Comparison of ENCODE assay signal across 12 mouse cellular contexts in the genomic region with DNA sequence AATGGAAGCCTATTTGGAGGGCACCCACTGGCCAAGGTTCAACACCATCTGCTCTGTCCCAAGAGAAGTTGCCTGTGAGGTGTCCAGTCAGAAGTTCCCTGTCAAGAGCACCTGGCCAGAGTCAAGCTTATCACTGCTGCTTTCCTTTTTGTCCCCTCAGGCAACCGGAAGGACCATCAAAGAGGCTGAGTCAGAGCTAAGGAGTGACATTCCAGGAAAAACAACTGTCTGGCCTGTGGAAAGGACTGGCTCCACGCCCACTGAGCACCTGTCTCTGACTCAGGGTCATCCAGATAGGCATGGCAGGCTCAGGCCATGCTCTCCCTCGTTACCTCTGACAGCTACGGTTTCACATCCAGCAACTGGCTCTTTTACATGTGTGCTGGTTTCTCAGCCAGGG.
DNase-seq lines count a peak whose midpoint lies in the region; ATAC-seq and TF ChIP-seq lines count a peak whose summit lies in the region.
"Had no signal": no experiment of that assay in that cellular context is flagged by ENCODE, and none has a peak within 500 bp of the region (broad histone marks: within the 10 kb centered on the region; RNA-seq: fewer than 3 reads in every experiment).

No protein-coding gene starts in this region.

- ATAC-seq in kidney, embryonic 14.5 days (ENCODE audit: low FRiP score, low TSS enrichment): no peak
- ATAC-seq in liver, postnatal 0 days: no peak
- ATAC-seq in forebrain, embryonic 14.5 days: no peak
- ATAC-seq in hindbrain, embryonic 13.5 days (ENCODE audit: low FRiP score): no peak

- H3K27ac ChIP-seq in kidney, embryonic 14.5 days (ENCODE audit: low read depth, low read length): no peak overlapping the region
- 0 out of 2 replicates have a peak overlapping the region, but pooled peaks have one; percentile 13 for H3K27ac ChIP-seq in liver, postnatal 0 days (ENCODE audit: low read depth)
- H3K27ac ChIP-seq in forebrain, embryonic 14.5 days (ENCODE audit: low read depth, low read length): no peak overlapping the region
- H3K27ac ChIP-seq in hindbrain, embryonic 13.5 days: no peak overlapping the region
- H3K27ac ChIP-seq: left cerebral cortex, adult 2 months; lung, embryonic 15.5 days had no signal

- no peak for TF ChIP-seq CTCF in liver, postnatal 0 days (IDR thresholded peaks at IDR 0.05; ENCODE audit: low read depth)

- H3K4me1 ChIP-seq in kidney, embryonic 14.5 days (ENCODE audit: control insufficient read depth, insufficient read depth, low read length): peaks cover 19% of the 10 kb centered on the region
- peaks cover 40% of the 10 kb centered on the region for H3K4me1 ChIP-seq in liver, postnatal 0 days (ENCODE audit: insufficient read depth)
- no peaks in the 10 kb centered on the region for H3K4me1 ChIP-seq in forebrain, embryonic 14.5 days (ENCODE audit: control insufficient read depth, insufficient read depth, low read length)
- H3K4me1 ChIP-seq in hindbrain, embryonic 13.5 days (replicated peaks): peaks cover 6% of the 10 kb centered on the region; the same call in 1 of the 2 replicates

- no peaks in the 10 kb centered on the region for H3K27me3 ChIP-seq in kidney, embryonic 14.5 days (ENCODE audit: control insufficient read depth, insufficient read depth, low read length)
- no peaks in the 10 kb centered on the region for H3K27me3 ChIP-seq in liver, postnatal 0 days (ENCODE audit: insufficient read depth, low read length)
- H3K27me3 ChIP-seq in forebrain, embryonic 14.5 days (replicated peaks; ENCODE audit: control insufficient read depth, insufficient read depth, low read length): no peaks in the 10 kb centered on the region
- no peaks in the 10 kb centered on the region for H3K27me3 ChIP-seq in hindbrain, embryonic 13.5 days
- H3K27me3 ChIP-seq: lung, embryonic 15.5 days had no signal

- 31% methylated on average over 4 of the region's 4 CpGs for WGBS in kidney, embryonic 14.5 days
- 74% methylated on average over 4 of the region's 4 CpGs for WGBS in liver, postnatal 0 days (ENCODE audit: insufficient replicate concordance)
- 84% methylated on average over 4 of the region's 4 CpGs for WGBS in forebrain, embryonic 14.5 days
- 85% methylated on average over 4 of the region's 4 CpGs for WGBS in hindbrain, embryonic 13.5 days

- H3K9ac ChIP-seq in kidney, embryonic 14.5 days (ENCODE audit: low read depth, low read length): no peak overlapping the region
- no peak overlapping the region for H3K9ac ChIP-seq in liver, postnatal 0 days (replicated peaks)
- H3K9ac ChIP-seq in forebrain, embryonic 14.5 days (ENCODE audit: low read length): no peak overlapping the region
- no peak overlapping the region for H3K9ac ChIP-seq in hindbrain, embryonic 13.5 days
- H3K9ac ChIP-seq: lung, embryonic 15.5 days had no signal

- H3K36me3 ChIP-seq in kidney, embryonic 14.5 days (ENCODE audit: control insufficient read depth, insufficient read depth, low read length): no peaks in the 10 kb centered on the region
- H3K36me3 ChIP-seq in liver, postnatal 0 days (replicated peaks; ENCODE audit: insufficient read depth, low read length): 0 out of 2 replicates have a peak, but pooled peaks cover 4% of the 10 kb centered on the region
- no peaks in the 10 kb centered on the region for H3K36me3 ChIP-seq in forebrain, embryonic 14.5 days (ENCODE audit: control insufficient read depth, insufficient read depth, low read length)
- no peaks in the 10 kb centered on the region for H3K36me3 ChIP-seq in hindbrain, embryonic 13.5 days
- H3K36me3 ChIP-seq: lung, embryonic 15.5 days had no signal

- no peaks in the 10 kb centered on the region for H3K9me3 ChIP-seq in kidney, embryonic 14.5 days (ENCODE audit: control insufficient read depth, low read length)
- H3K9me3 ChIP-seq in liver, postnatal 0 days (ENCODE audit: low read length): no peaks in the 10 kb centered on the region
- H3K9me3 ChIP-seq in forebrain, embryonic 14.5 days (replicated peaks; ENCODE audit: control insufficient read depth, low read length): no peaks in the 10 kb centered on the region
- H3K9me3 ChIP-seq in hindbrain, embryonic 13.5 days: no peaks in the 10 kb centered on the region
- H3K9me3 ChIP-seq: lung, embryonic 15.5 days had no signal

- no peak overlapping the region for H3K4me3 ChIP-seq in kidney, embryonic 14.5 days (ENCODE audit: low read length)
- no peak overlapping the region for H3K4me3 ChIP-seq in liver, postnatal 0 days (ENCODE audit: low read depth, low read length)
- no peak overlapping the region for H3K4me3 ChIP-seq in forebrain, embryonic 14.5 days (ENCODE audit: low read depth, low read length)
- H3K4me3 ChIP-seq in hindbrain, embryonic 13.5 days: no peak overlapping the region
- H3K4me3 ChIP-seq: left cerebral cortex, adult 2 months; lung, embryonic 15.5 days had no signal

- no peak for TF ChIP-seq EP300 in liver, postnatal 0 days (IDR thresholded peaks at IDR 0.05; ENCODE audit: low read depth)

- peak; percentile 54 to 69 for DNase-seq in kidney, postnatal 25 days
- peak; percentile 63 for DNase-seq in Muller cell, postnatal 12 days (ENCODE audit: inconsistent ontology term)
- DNase-seq in gastrocnemius, adult 18-20 months (ENCODE audit: low spot score): peak; percentile 87
- DNase-seq in liver, postnatal 0 days: no peak
- no peak for DNase-seq in forebrain, embryonic 14.5 days (ENCODE audit: low spot score)
- DNase-seq in adrenal gland, postnatal 25 days: no peak
- DNase-seq: right cerebral cortex, adult 18-20 months; thymus, postnatal 25 days had no signal

- H3K4me2 ChIP-seq in kidney, embryonic 14.5 days (replicated peaks; ENCODE audit: low read depth, low read length): no peak overlapping the region
- H3K4me2 ChIP-seq in liver, postnatal 0 days (ENCODE audit: low read depth, low read length): no peak overlapping the region
- H3K4me2 ChIP-seq in forebrain, embryonic 14.5 days (ENCODE audit: low read length): no peak overlapping the region
- no peak overlapping the region for H3K4me2 ChIP-seq in hindbrain, embryonic 13.5 days
- H3K4me2 ChIP-seq: lung, embryonic 15.5 days had no signal

Comparison
In these comparisons a context has a peak if more than half of its experiments do, and no peak if none do; other contexts are left out.
1. DNase-seq: peak in kidney, postnatal 25 days (2 of 2), Muller cell, postnatal 12 days (single experiment) and gastrocnemius, adult 18-20 months (single experiment); none in liver, postnatal 0 days (single experiment), forebrain, embryonic 14.5 days (single experiment) and adrenal gland, postnatal 25 days (single experiment).